In the genomic region with DNA sequence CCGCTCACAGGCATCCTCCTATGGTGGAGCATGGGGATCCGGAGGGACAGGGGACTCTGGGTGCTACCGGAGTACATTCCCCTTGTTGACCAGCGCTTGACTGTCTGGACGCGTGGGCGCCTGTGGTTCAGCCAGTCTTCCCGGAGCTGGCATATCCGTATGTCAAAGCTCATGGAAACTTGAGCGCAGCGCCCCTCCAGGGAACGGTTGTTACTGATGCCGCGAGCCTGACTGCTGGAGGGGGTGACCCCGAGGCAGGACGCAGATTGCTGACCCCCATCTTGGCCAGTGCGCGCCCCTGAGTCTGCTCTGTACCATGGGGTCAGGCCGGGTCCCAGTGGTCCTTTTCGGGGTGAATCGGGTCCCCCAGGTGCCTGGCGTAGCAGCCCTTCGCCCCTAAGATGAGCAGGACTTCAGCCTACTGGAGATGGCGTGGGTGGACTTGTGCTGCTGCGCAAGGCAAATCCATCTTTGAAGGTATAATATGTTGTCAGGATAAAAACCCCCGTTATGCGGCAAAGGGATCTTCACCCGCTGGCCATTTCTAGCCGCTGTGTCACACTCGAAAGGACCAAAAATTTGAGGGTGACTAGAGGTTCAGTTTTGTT, we compare ENCODE assay signal across 8 mouse cellular contexts. TPM values are rescaled to one million over a fixed set of nuclear protein-coding genes. Genes with fewer than 3 reads are reported as not detected.
DNase-seq lines count a peak whose midpoint lies in the region; ATAC-seq lines count a peak whose summit lies in the region.

No protein-coding gene starts in this region.

- under 1% methylated on average over 30 of the region's 30 CpGs for WGBS in forebrain, embryonic 16.5 days
- under 1% methylated on average over 30 of the region's 30 CpGs for WGBS in intestine, embryonic 16.5 days
- WGBS in macrophage (ENCODE audit: missing documents), result under 1% methylated on average over 30 of the region's 30 CpGs

- H3K9me3 ChIP-seq in forebrain, embryonic 16.5 days (ENCODE audit: control insufficient read depth, low read length), result no peaks in the 10 kb centered on the region
- H3K9me3 ChIP-seq in intestine, embryonic 16.5 days (ENCODE audit: control insufficient read depth, low read length), result no peaks in the 10 kb centered on the region

- ATAC-seq in forebrain, embryonic 16.5 days, result peak; percentile 70
- peak; percentile 49; the same call in 1 of the 2 replicates for ATAC-seq in intestine, embryonic 16.5 days

- H3K36me3 ChIP-seq in forebrain, embryonic 16.5 days (ENCODE audit: control insufficient read depth, insufficient read depth), result no peaks in the 10 kb centered on the region
- H3K36me3 ChIP-seq in intestine, embryonic 16.5 days (ENCODE audit: control insufficient read depth, insufficient read depth, low read length), result no peaks in the 10 kb centered on the region
- no peaks in the 10 kb centered on the region for H3K36me3 ChIP-seq in macrophage (ENCODE audit: inconsistent target)

- H3K4me3 ChIP-seq in forebrain, embryonic 16.5 days (replicated peaks; ENCODE audit: low read length), result peak overlapping the region; percentile 63
- peak overlapping the region; percentile 87 for H3K4me3 ChIP-seq in intestine, embryonic 16.5 days (ENCODE audit: low read length)
- H3K4me3 ChIP-seq in macrophage (ENCODE audit: inconsistent target), result peak overlapping the region; percentile 87

- H3K4me2 ChIP-seq in forebrain, embryonic 16.5 days (ENCODE audit: low read length), result peak overlapping the region; percentile 92
- peak overlapping the region; percentile 96 for H3K4me2 ChIP-seq in intestine, embryonic 16.5 days (ENCODE audit: low read depth, low read length)

- peaks cover 27% of the 10 kb centered on the region for H3K79me2 ChIP-seq in macrophage (ENCODE audit: inconsistent target)

- H3K27ac ChIP-seq in forebrain, embryonic 16.5 days (ENCODE audit: low read length), result peak overlapping the region; percentile 38
- peak overlapping the region; percentile 91 for H3K27ac ChIP-seq in intestine, embryonic 16.5 days (ENCODE audit: low read length)
- peak overlapping the region; percentile 74 for H3K27ac ChIP-seq in macrophage

- DNase-seq in left cerebral cortex, adult 18-20 months (ENCODE audit: low spot score in 2 of 2), result peak; percentile 39 to 49
- no peak for DNase-seq in left cerebral cortex, postnatal 25 days (ENCODE audit: low spot score in 2 of 2)
- DNase-seq in ZHBTc4 (ENCODE audit: low read depth, low spot score), result peak; percentile 74
- peak; percentile 74 to 75 for DNase-seq in spleen, postnatal 10 days (ENCODE audit: low spot score in 2 of 2)
- DNase-seq in adrenal gland, postnatal 10 days, result no peak

- H3K4me1 ChIP-seq in forebrain, embryonic 16.5 days (replicated peaks; ENCODE audit: control insufficient read depth, insufficient read depth, low read length), result peaks cover 16% of the 10 kb centered on the region
- peaks cover 10% of the 10 kb centered on the region for H3K4me1 ChIP-seq in intestine, embryonic 16.5 days (ENCODE audit: control insufficient read depth, insufficient read depth, low read length)

- peak overlapping the region; percentile 67 for H3K9ac ChIP-seq in forebrain, embryonic 16.5 days (replicated peaks; ENCODE audit: low read depth, low read length)
- peak overlapping the region; percentile 85 for H3K9ac ChIP-seq in intestine, embryonic 16.5 days (ENCODE audit: low read depth, low read length)

- no peaks in the 10 kb centered on the region for H3K27me3 ChIP-seq in forebrain, embryonic 16.5 days (replicated peaks; ENCODE audit: control insufficient read depth, insufficient read depth, low read length)
- no peaks in the 10 kb centered on the region for H3K27me3 ChIP-seq in intestine, embryonic 16.5 days (replicated peaks; ENCODE audit: control insufficient read depth, insufficient read depth, low read length)

- intact Hi-C loops in left cerebral cortex, postnatal 25 days (cut with DNase I), result no loop called here

RNA-seq across cellular contexts. Expression of a gene that starts 0.5 kb away (rescaled TPM):
- total RNA-seq in left cerebral cortex, adult 18-20 months (2021), result 10 to 100 TPM; 61.5 to 64.2 TPM
- total RNA-seq in left cerebral cortex, postnatal 25 days (2021), result 10 to 100 TPM; 57.6 to 66.0 TPM
- 21.5 and 21.9 TPM in 2 replicates for polyA plus RNA-seq in forebrain, embryonic 16.5 days (2015; fragmentation: Nextera tagmentation; extraction: Ambion mirVana)
- polyA plus RNA-seq in intestine, embryonic 16.5 days (2015; fragmentation: Nextera tagmentation; extraction: Ambion mirVana), result 50.6 and 54.3 TPM in 2 replicates
- total RNA-seq in macrophage (2018; cell fraction: chromatin; rRNA removed), result 100 to 1,000 TPM in 8 of 26 experiments, 10 to 100 TPM in 18; 52.3 to 174 (median 91.0) TPM
- 10 to 100 TPM; 45.9 to 87.1 (median 53.7) TPM for total RNA-seq in macrophage (2018; cell fraction: cytosol; rRNA removed)
- total RNA-seq in macrophage (2018; cell fraction: nucleus; rRNA removed), result 100 to 1,000 TPM in 5 of 26 experiments, 10 to 100 TPM in 21; 40.5 to 118 (median 71.6) TPM
- polyA plus RNA-seq in macrophage (2018), result 41.0 to 134 TPM (median 67.4 TPM) in 3 replicates
- total RNA-seq in adrenal gland, postnatal 10 days (2021), result 100 to 1,000 TPM; 105 to 109 TPM

RNA-seq across cellular contexts. Expression of a gene that starts 14.4 kb away (rescaled TPM):
- 100 to 1,000 TPM; 175 to 185 TPM for total RNA-seq in left cerebral cortex, adult 18-20 months (2021)
- total RNA-seq in left cerebral cortex, postnatal 25 days (2021), result 100 to 1,000 TPM; 162 to 174 TPM
- polyA plus RNA-seq in forebrain, embryonic 16.5 days (2015; fragmentation: Nextera tagmentation; extraction: Ambion mirVana), result 109 and 110 TPM in 2 replicates
- 78.6 and 83.7 TPM in 2 replicates for polyA plus RNA-seq in intestine, embryonic 16.5 days (2015; fragmentation: Nextera tagmentation; extraction: Ambion mirVana)
- 100 to 1,000 TPM; 342 to 649 (median 449) TPM for total RNA-seq in macrophage (2018; cell fraction: chromatin; rRNA removed)
- total RNA-seq in macrophage (2018; cell fraction: cytosol; rRNA removed), result 10 to 100 TPM; 56.8 to 86.3 (median 68.1) TPM
- total RNA-seq in macrophage (2018; cell fraction: nucleus; rRNA removed), result 100 to 1,000 TPM; 169 to 321 (median 232) TPM
- polyA plus RNA-seq in macrophage (2018), result 29.7 to 66.6 TPM (median 32.9 TPM) in 3 replicates
- total RNA-seq in adrenal gland, postnatal 10 days (2021), result 10 to 100 TPM; 71.7 to 90.6 TPM

RNA-seq across cellular contexts. Expression of a gene that starts 38.0 kb away (rescaled TPM):
- 10 to 100 TPM; 17.5 to 19.3 TPM for total RNA-seq in left cerebral cortex, adult 18-20 months (2021)
- 10 to 100 TPM; 18.6 to 19.7 TPM for total RNA-seq in left cerebral cortex, postnatal 25 days (2021)
- 26.4 and 28.0 TPM in 2 replicates for polyA plus RNA-seq in forebrain, embryonic 16.5 days (2015; fragmentation: Nextera tagmentation; extraction: Ambion mirVana)
- polyA plus RNA-seq in intestine, embryonic 16.5 days (2015; fragmentation: Nextera tagmentation; extraction: Ambion mirVana), result 55.1 and 55.4 TPM in 2 replicates
- 100 to 1,000 TPM in 23 of 26 experiments, 10 to 100 TPM in 3; 66.4 to 240 (median 153) TPM for total RNA-seq in macrophage (2018; cell fraction: chromatin; rRNA removed)
- total RNA-seq in macrophage (2018; cell fraction: cytosol; rRNA removed), result 100 to 1,000 TPM; 114 to 215 (median 162) TPM
- 100 to 1,000 TPM in 24 of 26 experiments, 10 to 100 TPM in 2; 60.8 to 263 (median 159) TPM for total RNA-seq in macrophage (2018; cell fraction: nucleus; rRNA removed)
- polyA plus RNA-seq in macrophage (2018), result 47.7 to 134 TPM (median 74.0 TPM) in 3 replicates
- 10 to 100 TPM; 20.4 to 21.0 TPM for total RNA-seq in adrenal gland, postnatal 10 days (2021)

RNA-seq across cellular contexts. Expression of a gene that starts 42.7 kb away (rescaled TPM):
- 10 to 100 TPM; 23.0 to 27.5 TPM for total RNA-seq in left cerebral cortex, adult 18-20 months (2021)
- total RNA-seq in left cerebral cortex, postnatal 25 days (2021), result 10 to 100 TPM; 21.0 to 27.2 TPM
- 21.8 and 25.1 TPM in 2 replicates for polyA plus RNA-seq in forebrain, embryonic 16.5 days (2015; fragmentation: Nextera tagmentation; extraction: Ambion mirVana)
- polyA plus RNA-seq in intestine, embryonic 16.5 days (2015; fragmentation: Nextera tagmentation; extraction: Ambion mirVana), result 20.1 and 20.9 TPM in 2 replicates
- total RNA-seq in macrophage (2018; cell fraction: chromatin; rRNA removed), result 10 to 100 TPM; 15.6 to 53.0 (median 28.3) TPM
- 10 to 100 TPM; 19.7 to 42.3 (median 33.0) TPM for total RNA-seq in macrophage (2018; cell fraction: cytosol; rRNA removed)
- total RNA-seq in macrophage (2018; cell fraction: nucleus; rRNA removed), result 10 to 100 TPM; 21.0 to 56.7 (median 36.5) TPM
- 30.6 to 47.7 TPM (median 30.7 TPM) in 3 replicates for polyA plus RNA-seq in macrophage (2018)
- total RNA-seq in adrenal gland, postnatal 10 days (2021), result 10 to 100 TPM; 16.1 to 18.7 TPM

Comparison
In these comparisons a context has a peak if more than half of its experiments do, and no peak if none do; other contexts are left out.
1. DNase-seq: peak in left cerebral cortex, adult 18-20 months (2 of 2), ZHBTc4 (single experiment) and spleen, postnatal 10 days (2 of 2); none in left cerebral cortex, postnatal 25 days (0 of 2) and adrenal gland, postnatal 10 days (single experiment).
2. H3K27ac ChIP-seq: peak in every context shown above with its lines; median percentile 91 in intestine, embryonic 16.5 days; 74 in macrophage; 38 in forebrain, embryonic 16.5 days.
3. Peak in every context shown above with its lines, with median percentiles within 50 percentile points of each other: H3K4me3 ChIP-seq.